Mouse (Mus musculus) limb, embryonic 11.5 days (tissue): ENCODE measurements around the gene Xpo6. TPM values are rescaled to one million over a fixed set of nuclear protein-coding genes. Genes with fewer than 3 reads are reported as not detected.

Source experiments
- ATAC-seq: fragments of 200-750 bp; cut with Nextera tagmentation; 2 replicates; pipeline ENCODE4 v1.8.0; 2017; ENCODE audit warnings: low read depth; ENCODE audit not compliant: insufficient number of reproducible peaks, low FRiP score, low TSS enrichment
- DNase-seq: peaks from one replicate; pipeline ENCODE4 v3.0.0-alpha.2; 2015; ENCODE audit warnings: low spot score
- H3K27ac ChIP-seq: fragments of 300-500 bp; sonication (generic); replicated peaks from 2 replicates; pipeline ENCODE4 v1.5.1; 2014; ENCODE audit warnings: low read depth, mild to moderate bottlenecking, low read length
- H3K27me3 ChIP-seq: fragments of 300-500 bp; sonication (generic); 2 replicates; pipeline ENCODE4 v1.6.1; 2014; ENCODE audit warnings: mild to moderate bottlenecking, low read length, mixed read lengths; ENCODE audit not compliant: control insufficient read depth, insufficient read depth
- H3K36me3 ChIP-seq: fragments of 300-500 bp; sonication (generic); 2 replicates; pipeline ENCODE4 v1.6.1; 2014; ENCODE audit warnings: mild to moderate bottlenecking, low read length, moderate library complexity, mixed read lengths; ENCODE audit not compliant: control insufficient read depth, insufficient read depth
- H3K4me1 ChIP-seq: fragments of 300-500 bp; sonication (generic); 2 replicates; pipeline ENCODE4 v1.6.1; 2014; ENCODE audit warnings: low read length, mixed read lengths; ENCODE audit not compliant: control insufficient read depth, insufficient read depth
- H3K4me2 ChIP-seq: fragments of 300-500 bp; sonication (generic); 2 replicates; pipeline ENCODE4 v1.6.1; 2014; ENCODE audit warnings: low read depth, mild to moderate bottlenecking, moderate library complexity; ENCODE audit not compliant: severe bottlenecking
- H3K4me3 ChIP-seq: fragments of 300-500 bp; sonication (generic); 2 replicates; pipeline ENCODE4 v1.5.1; 2014; ENCODE audit warnings: low read depth, low read length
- H3K9ac ChIP-seq: fragments of 300-500 bp; sonication (generic); 2 replicates; pipeline ENCODE4 v1.6.1; 2014; ENCODE audit warnings: mild to moderate bottlenecking, low read length
- H3K9me3 ChIP-seq: fragments of 300-500 bp; sonication (generic); 2 replicates; pipeline ENCODE4 v1.6.1; 2016; ENCODE audit warnings: low read length; ENCODE audit not compliant: control insufficient read depth
- WGBS: fragments of 180-500 bp; shearing (Covaris S2); extraction: QIAGEN DNeasy Blood & Tissue Kit; methylation state at CpG from one replicate; pipeline ENCODE4 v1.1.7; 2014; 5-methylcytosine and 5-hydroxymethylcytosine counted together
- polyA plus RNA-seq: library from polyadenylated mRNA; unstranded; fragments of >200 nt; fragmentation: Nextera tagmentation; extraction: Ambion mirVana; gene quantifications from 2 replicates; pipeline ENCODE4 v1.2.1, GENCODE M21; 2014

The Xpo6 gene
- polyA plus RNA-seq, 1 experiment from 2014 or later, result 70.0 TPM

- H3K9ac ChIP-seq, result no peak overlapping the region
- no peak for ATAC-seq
- DNase-seq, result no peak
- H3K36me3 ChIP-seq, result no peaks in the 10 kb centered on the region
- H3K4me3 ChIP-seq, result no peak overlapping the region
- WGBS, result 65% methylated on average over 1 of the region's 1 CpGs
- no peak overlapping the region for H3K4me2 ChIP-seq
- H3K27ac ChIP-seq, result no peak overlapping the region
- H3K9me3 ChIP-seq, result no peaks in the 10 kb centered on the region
- no peaks in the 10 kb centered on the region for H3K27me3 ChIP-seq
- no peaks in the 10 kb centered on the region for H3K4me1 ChIP-seq
Observed at GRCm38 (mm10) chr7:126216867-126217266, 16.6 kb upstream of the Xpo6 start.

GRCm38 (mm10) chr7:126210856-126211255 is 10.6 kb upstream of the Xpo6 start:
- DNase-seq, result no peak
- no peak overlapping the region for H3K27ac ChIP-seq
- no peak overlapping the region for H3K9ac ChIP-seq
- no peaks in the 10 kb centered on the region for H3K36me3 ChIP-seq
- WGBS, result 89% methylated on average over 5 of the region's 5 CpGs
- no peaks in the 10 kb centered on the region for H3K9me3 ChIP-seq
- H3K27me3 ChIP-seq, result no peaks in the 10 kb centered on the region
- H3K4me2 ChIP-seq, result no peak overlapping the region
- ATAC-seq, result no peak
- H3K4me3 ChIP-seq, result no peak overlapping the region
- no peaks in the 10 kb centered on the region for H3K4me1 ChIP-seq

GRCm38 (mm10) chr7:126200997-126201345 is 670 bp upstream of the Xpo6 start:
- Histone ChIP-seq H3K4me1 (peaks cover 4% of the 10 kb centered on the region), H3K4me3 (peak overlapping the region; percentile 96), H3K9ac (no peak overlapping the region), H3K4me2 (peak overlapping the region; percentile 46; the same call in 1 of the 2 replicates), H3K27me3 (no peaks in the 10 kb centered on the region), H3K27ac (no peak overlapping the region), H3K36me3 (no peaks in the 10 kb centered on the region; the same call in 1 of the 2 replicates), H3K9me3 (no peaks in the 10 kb centered on the region)
- ATAC-seq (no peak), DNase-seq (no peak)
- WGBS, result 93% methylated on average over 4 of the region's 4 CpGs

- Histone ChIP-seq H3K9me3 (no peaks in the 10 kb centered on the region), H3K27me3 (no peaks in the 10 kb centered on the region), H3K36me3 (no peaks in the 10 kb centered on the region; the same call in 1 of the 2 replicates), H3K4me1 (peaks cover 4% of the 10 kb centered on the region), H3K4me2 (peak overlapping the region; percentile 81), H3K9ac (peak overlapping the region; percentile 94), H3K27ac (peak overlapping the region; percentile 64; the same call in 1 of the 2 replicates), H3K4me3 (peak overlapping the region; percentile 96)
- ATAC-seq (peak; percentile 73), DNase-seq (peak; percentile 70)
- under 1% methylated on average over 27 of the region's 27 CpGs for WGBS
Observed at GRCm38 (mm10) chr7:126199691-126200102, 604 bp downstream of the Xpo6 start.

DNA sequence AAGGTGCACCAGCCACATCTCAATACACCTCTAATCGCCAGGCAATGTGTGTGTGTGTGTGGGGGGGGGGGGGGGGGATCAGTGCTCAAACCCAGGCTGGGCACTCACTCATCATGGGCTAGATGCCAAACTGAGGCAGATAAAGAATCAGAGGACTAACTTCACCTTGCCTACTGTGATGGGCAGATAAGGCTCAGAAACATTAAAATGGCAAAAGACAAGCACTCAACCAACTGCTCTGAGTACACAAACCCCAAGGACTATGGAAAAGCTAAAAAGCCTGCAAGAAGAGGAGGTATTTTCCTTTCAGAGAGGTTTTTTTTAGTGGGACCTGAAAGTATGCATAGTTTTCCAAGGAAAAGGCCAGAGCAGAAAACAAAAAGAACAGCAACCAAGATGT is 1.4 kb downstream of the Xpo6 start:
- WGBS, result 17% methylated on average over 1 of the region's 1 CpGs
- H3K27me3 ChIP-seq, result no peaks in the 10 kb centered on the region
- ATAC-seq (no peak), DNase-seq (no peak)
- H3K4me1 ChIP-seq, result peaks cover 4% of the 10 kb centered on the region
- peak overlapping the region; percentile 94; the same call in 1 of the 2 replicates for H3K9ac ChIP-seq
- no peak overlapping the region for H3K27ac ChIP-seq
- no peaks in the 10 kb centered on the region for H3K9me3 ChIP-seq
- H3K4me2 ChIP-seq, result peak overlapping the region; percentile 81
- no peaks in the 10 kb centered on the region; the same call in 1 of the 2 replicates for H3K36me3 ChIP-seq
- peak overlapping the region; percentile 96 for H3K4me3 ChIP-seq

- DNase-seq (no peak), ATAC-seq (no peak)
- Histone ChIP-seq H3K9ac (no peak overlapping the region), H3K4me3 (no peak overlapping the region), H3K9me3 (no peaks in the 10 kb centered on the region), H3K4me2 (no peak overlapping the region), H3K27me3 (no peaks in the 10 kb centered on the region), H3K36me3 (no peaks in the 10 kb centered on the region; the same call in 1 of the 2 replicates), H3K27ac (no peak overlapping the region), H3K4me1 (peaks cover 3% of the 10 kb centered on the region)
- 100% methylated on average over 1 of the region's 1 CpGs for WGBS
Observed at GRCm38 (mm10) chr7:126194175-126194574, 6.1 kb downstream of the Xpo6 start.

GRCm38 (mm10) chr7:126191471-126191870 is 8.8 kb downstream of the Xpo6 start:
- H3K4me3 ChIP-seq, result no peak overlapping the region
- 89% methylated on average over 1 of the region's 1 CpGs for WGBS
- no peak overlapping the region for H3K27ac ChIP-seq
- H3K27me3 ChIP-seq, result no peaks in the 10 kb centered on the region
- no peaks in the 10 kb centered on the region; the same call in 1 of the 2 replicates for H3K36me3 ChIP-seq
- DNase-seq, result no peak
- H3K9me3 ChIP-seq, result no peaks in the 10 kb centered on the region
- H3K4me1 ChIP-seq, result no peaks in the 10 kb centered on the region
- no peak overlapping the region for H3K4me2 ChIP-seq
- no peak for ATAC-seq
- no peak overlapping the region for H3K9ac ChIP-seq

DNA sequence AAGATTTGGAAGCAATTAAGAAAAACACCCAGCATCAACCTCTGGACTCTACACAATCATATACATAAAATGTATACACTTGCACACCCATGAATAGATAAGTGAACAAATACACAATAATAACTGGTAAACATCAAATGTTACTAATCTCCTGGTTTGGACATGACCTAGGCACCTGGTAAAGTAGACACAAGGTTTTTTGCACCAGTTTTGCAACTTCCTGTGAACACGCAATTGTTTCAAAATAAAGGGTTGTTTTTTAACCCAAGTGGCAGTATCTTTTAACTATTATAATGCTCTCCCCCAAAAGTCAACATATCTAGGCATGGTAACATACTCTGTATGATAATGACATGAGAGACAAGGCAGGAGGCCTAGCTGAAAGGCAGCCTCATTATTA is 10.8 kb downstream of the Xpo6 start:
- no peak overlapping the region for H3K4me2 ChIP-seq
- ATAC-seq, result no peak
- DNase-seq, result no peak
- H3K4me1 ChIP-seq, result no peaks in the 10 kb centered on the region
- H3K27me3 ChIP-seq, result no peaks in the 10 kb centered on the region
- no peak overlapping the region for H3K4me3 ChIP-seq
- WGBS, result 95% methylated on average over 1 of the region's 1 CpGs
- H3K9me3 ChIP-seq, result no peaks in the 10 kb centered on the region
- no peak overlapping the region for H3K27ac ChIP-seq
- no peaks in the 10 kb centered on the region; the same call in 1 of the 2 replicates for H3K36me3 ChIP-seq
- no peak overlapping the region for H3K9ac ChIP-seq

DNA sequence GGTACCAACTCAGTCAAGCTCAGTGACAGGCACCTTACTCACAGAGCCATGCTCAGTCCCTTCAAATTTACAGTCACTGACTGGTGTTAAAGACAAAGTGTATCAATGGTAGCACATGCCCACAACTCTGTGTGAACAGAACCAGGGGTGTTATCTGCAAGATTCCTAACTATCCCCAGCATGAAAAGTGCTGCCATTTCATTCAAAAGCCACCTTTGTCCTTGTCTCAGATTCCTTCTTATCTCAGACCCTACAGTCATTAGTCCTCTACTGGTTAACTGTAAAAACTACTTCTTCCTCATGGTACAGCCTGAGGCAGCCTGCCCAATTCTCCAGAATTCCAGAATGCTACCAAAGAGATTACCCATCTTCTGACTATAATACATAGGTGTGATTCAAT is 14.3 kb downstream of the Xpo6 start:
- Histone ChIP-seq H3K9me3 (no peaks in the 10 kb centered on the region), H3K4me2 (no peak overlapping the region), H3K27me3 (no peaks in the 10 kb centered on the region), H3K4me1 (peaks cover 5% of the 10 kb centered on the region), H3K36me3 (no peaks in the 10 kb centered on the region; the same call in 1 of the 2 replicates), H3K27ac (no peak overlapping the region), H3K9ac (no peak overlapping the region), H3K4me3 (no peak overlapping the region)
- DNase-seq, result no peak
- no peak for ATAC-seq
